Mouse (Mus musculus): ENCODE data around the gene Trim71.

Gene Trim71

DNA sequence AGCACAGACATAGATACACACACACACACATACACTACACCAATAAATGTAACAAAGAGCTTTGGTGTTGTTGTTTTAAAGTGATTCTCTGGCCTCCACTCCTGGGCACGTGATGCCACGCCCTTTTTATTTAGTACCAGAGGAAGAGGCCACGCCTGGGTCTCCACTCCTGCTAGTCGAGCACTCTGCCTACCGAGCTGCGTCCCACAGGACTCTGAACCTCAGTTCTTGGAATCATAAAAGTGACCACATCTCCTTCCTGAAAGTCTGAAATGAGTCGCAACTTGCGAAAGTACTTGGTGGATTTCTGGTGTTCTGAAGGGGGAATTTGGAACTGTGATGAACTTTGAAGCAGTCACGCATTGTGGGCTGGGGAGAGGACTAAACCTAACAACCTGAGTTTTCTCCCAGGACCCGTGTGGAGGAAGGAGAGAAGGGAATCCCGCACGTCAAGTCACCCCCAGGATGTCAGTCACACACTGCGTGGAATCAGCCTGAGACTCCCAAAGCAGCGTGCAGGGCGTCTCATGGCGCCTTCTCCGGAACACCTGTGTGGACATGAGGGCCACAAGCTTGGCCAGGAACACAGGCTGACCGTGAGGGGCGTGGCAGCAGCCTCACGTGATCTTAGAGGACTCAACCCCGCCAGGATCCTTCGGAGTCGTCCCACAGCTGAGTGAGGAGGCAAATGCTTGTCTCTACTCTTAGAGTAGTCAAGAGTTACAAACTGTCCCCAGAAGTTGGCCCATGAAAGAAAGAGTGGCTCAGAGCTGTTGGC, 76.5 kb downstream of the Trim71 start:
- intact Hi-C loops (cut with DNase I), result no loop called here

DNA sequence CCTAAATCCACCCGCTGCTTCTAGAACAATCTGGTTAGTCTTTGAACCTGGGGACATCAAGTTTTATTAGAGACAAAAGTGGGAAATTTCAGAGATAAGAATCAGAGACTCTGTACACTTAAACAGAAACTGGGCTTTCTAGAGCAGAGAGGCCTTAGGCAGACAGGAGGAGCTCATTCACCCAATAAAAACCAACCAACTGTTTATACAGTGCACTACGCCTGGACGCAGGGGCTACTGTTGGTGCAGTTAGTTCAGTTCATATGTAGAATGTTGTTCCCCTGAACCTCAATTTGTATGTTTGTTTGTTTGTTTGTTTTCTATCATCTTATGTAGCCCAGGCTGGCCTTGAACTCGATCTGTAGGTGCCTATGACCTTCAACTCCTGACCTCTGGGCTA, 77.4 kb downstream of the Trim71 start:
- intact Hi-C loops (cut with DNase I), result no loop called here

DNA sequence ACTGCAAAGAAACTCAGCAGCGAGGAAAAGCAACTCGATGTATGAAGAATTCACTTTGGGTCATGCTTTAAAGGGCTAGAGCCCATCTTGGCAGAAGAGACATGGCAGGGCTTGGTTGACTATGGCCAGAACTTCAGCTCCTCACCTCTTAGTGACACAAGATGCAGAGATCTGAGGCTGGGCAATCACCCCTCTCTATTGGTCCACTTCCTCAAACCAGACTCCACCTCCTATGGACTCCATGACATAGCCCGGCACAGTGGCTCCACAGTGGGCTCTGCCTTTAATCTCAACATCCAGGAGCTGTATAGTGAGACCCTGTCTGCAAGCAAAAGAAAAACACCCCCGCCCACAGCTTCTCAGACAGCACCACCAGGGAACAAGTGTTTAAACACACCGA, 79.4 kb downstream of the Trim71 start:
- intact Hi-C loops (cut with DNase I), result no loop called here

DNA sequence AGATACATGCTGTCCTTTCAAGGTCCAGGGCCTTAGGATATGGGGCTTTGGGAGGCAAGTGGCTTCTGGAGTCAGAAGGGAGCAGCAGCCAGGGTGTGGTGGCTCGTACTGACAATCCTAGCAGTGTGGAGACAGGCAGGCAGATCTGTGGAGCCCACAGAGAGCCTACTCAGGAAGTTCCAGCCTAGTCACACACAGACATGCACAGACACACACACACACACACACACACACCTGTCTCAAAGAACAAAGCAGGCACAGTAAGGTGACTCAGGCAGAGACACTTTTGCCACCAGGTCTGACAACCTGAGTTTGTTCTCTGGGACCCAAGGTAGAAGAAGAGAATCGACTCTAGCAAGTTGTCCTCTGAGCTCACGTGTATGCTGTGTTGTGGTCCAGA, 83.2 kb downstream of the Trim71 start:
- intact Hi-C loops (cut with DNase I), result no loop called here

DNA sequence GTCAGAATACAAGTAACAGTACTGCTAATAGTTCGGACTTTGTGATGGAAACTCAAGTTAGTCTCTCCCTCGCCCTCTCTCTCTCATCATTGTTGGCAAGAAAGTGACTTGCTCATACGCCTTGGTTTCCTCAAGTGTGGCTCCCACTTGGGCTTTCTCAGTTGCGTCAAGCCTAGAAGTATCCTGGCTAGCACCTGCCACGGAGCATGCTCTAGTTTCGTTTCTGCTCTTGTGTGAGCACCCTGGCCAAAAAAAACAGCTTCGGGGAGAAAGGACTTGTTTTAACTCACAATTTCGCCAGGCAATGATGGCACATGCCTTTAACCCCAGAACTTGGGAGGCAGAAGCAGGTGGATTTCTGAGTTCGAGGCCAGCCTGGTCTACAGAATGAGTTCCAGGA, 87.2 kb downstream of the Trim71 start:
- intact Hi-C loops (cut with DNase I), result no loop called here

DNA sequence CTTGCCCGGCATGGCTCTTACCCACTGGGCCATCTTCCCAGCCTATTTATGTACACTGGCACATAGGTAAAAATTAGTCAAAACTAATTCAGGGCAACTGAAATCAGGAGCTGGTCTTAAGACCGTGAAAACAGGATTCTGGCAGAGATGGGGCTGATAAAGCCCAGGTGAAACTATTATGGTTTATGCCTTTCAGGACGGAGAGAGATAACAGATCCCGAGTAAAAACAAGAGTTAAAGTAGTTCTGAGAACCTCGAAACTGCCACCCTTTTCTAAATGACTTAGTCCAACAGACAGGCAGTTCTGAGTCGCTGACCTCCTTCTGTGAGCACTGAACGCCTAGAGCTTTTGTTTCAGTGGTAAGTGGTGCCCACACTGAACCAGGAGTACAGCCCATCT, 92.3 kb downstream of the Trim71 start:
- intact Hi-C loops (cut with DNase I), result no loop called here

DNA sequence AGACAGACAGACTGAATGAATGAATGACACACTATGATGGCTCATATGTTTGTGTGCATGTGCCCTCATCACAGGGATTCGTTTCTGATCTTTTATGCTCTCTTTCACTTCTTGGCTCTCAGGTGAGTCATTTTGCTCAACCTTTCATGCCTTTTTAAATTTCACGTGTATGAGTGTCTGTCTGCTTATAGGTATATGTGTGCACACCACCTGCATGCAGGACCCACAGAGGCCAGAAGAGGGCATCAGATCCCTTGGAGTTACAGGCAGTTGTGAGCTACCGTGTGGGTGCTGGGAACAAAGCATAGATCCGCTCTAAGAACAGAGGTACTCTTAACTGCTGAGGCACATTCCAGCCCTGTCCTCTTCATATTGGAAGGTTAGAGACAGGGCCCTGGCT, 95.5 kb downstream of the Trim71 start:
- intact Hi-C loops (cut with DNase I), result no loop called here

DNA sequence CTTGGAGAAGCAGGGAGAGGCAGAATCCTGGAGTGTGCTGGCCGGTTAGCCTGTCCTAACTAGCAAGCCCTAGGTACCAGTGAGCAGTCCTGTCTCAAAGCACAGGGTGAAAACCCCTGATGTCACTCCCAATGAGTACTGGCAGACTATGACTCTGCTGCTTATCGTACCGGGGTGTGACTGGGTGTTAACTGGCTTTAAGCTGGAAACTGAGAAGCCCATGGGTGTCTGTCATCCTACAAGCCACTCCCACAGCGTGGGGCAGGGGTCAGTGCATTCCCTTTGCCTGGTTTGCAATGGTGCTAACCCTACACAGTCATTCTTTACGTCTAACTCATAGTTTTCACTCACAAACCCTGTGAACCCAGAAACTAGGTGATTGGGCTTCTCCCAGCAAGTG, 96.0 kb downstream of the Trim71 start:
- intact Hi-C loops (cut with DNase I), result no loop called here

DNA sequence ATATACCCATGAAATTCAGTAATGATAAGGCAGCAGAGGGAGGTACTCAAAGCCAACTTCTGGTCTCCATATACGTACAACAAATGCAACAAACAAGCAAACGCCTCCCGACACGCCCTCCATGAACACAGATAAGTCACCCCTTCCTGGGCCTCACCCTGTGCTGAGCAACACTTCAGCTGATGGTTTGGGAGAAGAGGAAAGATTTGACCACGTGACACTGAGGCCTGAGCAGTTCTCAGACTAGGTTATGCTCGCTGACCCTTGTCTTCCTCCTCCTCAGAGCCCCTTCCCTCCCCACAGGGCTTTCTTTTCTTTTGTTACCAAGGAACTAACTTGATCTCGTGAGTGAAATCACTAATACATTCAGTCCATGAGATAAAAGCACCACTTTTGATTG, 97.3 kb downstream of the Trim71 start:
- intact Hi-C loops (cut with DNase I), result no loop called here

DNA sequence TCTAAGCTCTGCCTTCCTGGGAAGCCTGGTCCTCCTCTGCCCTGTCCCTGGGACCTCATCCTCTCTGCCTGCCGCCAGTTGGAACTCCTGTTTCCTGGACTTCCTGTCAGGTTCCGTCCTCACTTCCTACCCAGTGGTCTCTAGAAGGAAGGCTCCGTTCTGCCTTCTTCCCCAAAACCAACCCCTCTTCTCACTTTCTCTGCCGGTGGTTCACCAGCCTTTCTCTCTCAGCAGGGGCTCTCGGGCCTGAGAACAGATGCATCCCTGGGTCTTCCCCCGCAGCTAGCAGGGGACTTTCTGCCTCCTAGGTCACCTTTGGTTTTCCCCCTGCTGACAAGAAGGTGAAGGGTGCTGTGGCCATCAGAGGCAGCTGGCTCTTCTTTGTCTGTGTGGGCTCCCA, 98.7 kb downstream of the Trim71 start:
- intact Hi-C loops (cut with DNase I), result no loop called here

DNA sequence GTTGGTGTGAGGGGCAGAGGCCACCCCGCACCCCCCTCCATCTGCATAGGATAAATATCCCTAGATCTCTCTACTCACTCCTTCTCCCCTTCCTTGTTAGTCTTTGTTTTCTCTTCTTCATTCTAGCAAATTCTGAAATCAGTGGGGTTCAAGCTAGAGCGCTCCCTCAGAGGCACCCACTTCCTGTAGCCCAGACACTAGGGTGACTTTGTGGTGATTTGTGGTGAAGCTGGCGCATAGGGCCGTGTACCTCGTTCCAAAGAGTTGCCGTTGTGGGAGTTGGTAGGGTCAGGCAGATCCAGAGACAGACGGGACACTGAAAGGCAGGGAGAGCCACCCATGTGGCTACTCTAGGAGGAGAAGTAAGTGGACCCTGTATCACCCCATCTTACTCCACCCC, 101.6 kb downstream of the Trim71 start:
- intact Hi-C loops (cut with DNase I), result no loop called here

DNA sequence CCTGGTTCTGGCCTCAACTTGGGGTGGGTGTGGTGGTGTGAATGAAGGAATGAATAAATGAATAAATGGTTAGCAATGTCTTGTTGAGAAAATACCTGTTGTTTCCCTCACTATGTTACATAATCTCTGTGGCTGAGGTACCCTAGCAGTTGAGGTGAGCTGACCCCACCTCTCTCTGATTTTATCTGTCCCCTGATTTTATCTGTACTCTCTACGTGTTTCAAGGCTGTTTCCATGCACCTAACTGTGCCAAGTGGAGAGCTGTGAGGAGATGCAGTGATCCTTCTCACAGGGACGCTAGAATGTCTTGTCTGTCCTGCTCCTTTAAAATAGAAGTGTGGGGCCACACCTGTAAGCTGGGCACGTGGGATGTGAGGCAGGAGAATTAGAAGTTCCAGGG, 105.7 kb downstream of the Trim71 start:
- intact Hi-C loops (cut with DNase I), result no loop called here
